8 mouse cellular contexts compared by ENCODE assay signal in the genomic region with DNA sequence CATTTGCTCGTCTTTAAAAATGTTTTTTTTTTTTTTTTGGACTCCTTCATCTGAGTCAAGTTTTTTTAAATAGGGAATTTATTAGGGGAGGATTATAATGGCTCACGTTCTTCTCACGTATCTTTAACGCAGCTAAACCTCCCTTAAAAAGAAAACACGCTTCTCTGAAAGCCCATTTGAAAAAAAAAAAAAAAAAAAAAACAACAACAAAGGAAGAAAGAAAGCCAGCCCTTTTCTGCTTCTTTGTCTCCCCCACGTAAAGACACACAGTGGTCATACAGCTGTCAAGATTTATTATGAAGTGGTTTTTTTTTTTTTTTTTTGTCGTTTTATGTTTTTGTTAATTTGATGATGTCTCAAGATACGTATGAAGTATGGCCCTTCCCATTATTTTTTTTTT. TPM values are rescaled to one million over a fixed set of nuclear protein-coding genes. Genes with fewer than 3 reads are reported as not detected.
A peak's percentile ranks its signal among the peaks of the same experiment; 100 is the strongest.
DNase-seq lines count a peak whose midpoint lies in the region; ATAC-seq and TF ChIP-seq lines count a peak whose summit lies in the region.

No protein-coding gene starts in this region.

- H3K27ac ChIP-seq in kidney, postnatal 0 days, result peak overlapping the region; percentile 78
- no peak overlapping the region for H3K27ac ChIP-seq in embryonic facial prominence, embryonic 11.5 days (replicated peaks; ENCODE audit: low read depth, low read length)
- H3K27ac ChIP-seq in hindbrain, postnatal 0 days, result peak overlapping the region; percentile 81; the same call in 1 of the 2 replicates
- peak overlapping the region; percentile 76 for H3K27ac ChIP-seq in midbrain, postnatal 0 days (ENCODE audit: low read depth, low read length)

- no peak for TF ChIP-seq CTCF in kidney, postnatal 0 days (IDR thresholded peaks at IDR 0.05; ENCODE audit: low read depth)
- no peak for TF ChIP-seq CTCF in hindbrain, postnatal 0 days (IDR thresholded peaks at IDR 0.05; ENCODE audit: low read depth)
- no peak for TF ChIP-seq CTCF in midbrain, postnatal 0 days (IDR thresholded peaks at IDR 0.05)

- DNase-seq in kidney, postnatal 0 days (ENCODE audit: low spot score), result no peak
- DNase-seq in kidney, postnatal 10 days, result no peak
- no peak for DNase-seq in embryonic facial prominence, embryonic 11.5 days (ENCODE audit: low spot score)
- no peak for DNase-seq in hindbrain, postnatal 0 days (ENCODE audit: low spot score)
- DNase-seq in midbrain, postnatal 0 days (ENCODE audit: low spot score), result peak; percentile 14
- DNase-seq in embryo, embryonic 9.5 days (ENCODE audit: extremely low spot score), result no peak
- no peak for DNase-seq in left cerebral cortex, adult 18-20 months (ENCODE audit: low spot score in 2 of 2)

- peak overlapping the region; percentile 91 for H3K4me3 ChIP-seq in kidney, postnatal 0 days (replicated peaks; ENCODE audit: low read depth, low read length)
- peak overlapping the region; percentile 95 for H3K4me3 ChIP-seq in embryonic facial prominence, embryonic 11.5 days (ENCODE audit: low read depth, low read length)
- H3K4me3 ChIP-seq in hindbrain, postnatal 0 days (ENCODE audit: low read length), result peak overlapping the region; percentile 80
- peak overlapping the region; percentile 92 for H3K4me3 ChIP-seq in midbrain, postnatal 0 days (ENCODE audit: low read depth, low read length)

- H3K36me3 ChIP-seq in kidney, postnatal 0 days (ENCODE audit: insufficient read depth, low read length), result no peaks in the 10 kb centered on the region
- H3K36me3 ChIP-seq in embryonic facial prominence, embryonic 11.5 days (replicated peaks; ENCODE audit: control insufficient read depth, insufficient read depth, low read depth, low read length), result no peaks in the 10 kb centered on the region
- H3K36me3 ChIP-seq in hindbrain, postnatal 0 days (ENCODE audit: insufficient read depth, low read length), result no peaks in the 10 kb centered on the region
- no peaks in the 10 kb centered on the region for H3K36me3 ChIP-seq in midbrain, postnatal 0 days (ENCODE audit: insufficient read depth, low read length)

- H3K4me1 ChIP-seq in kidney, postnatal 0 days (replicated peaks; ENCODE audit: insufficient read depth, low read length), result no peaks in the 10 kb centered on the region
- H3K4me1 ChIP-seq in embryonic facial prominence, embryonic 11.5 days (ENCODE audit: control insufficient read depth, insufficient read depth, low read length), result no peaks in the 10 kb centered on the region
- H3K4me1 ChIP-seq in hindbrain, postnatal 0 days (ENCODE audit: insufficient read depth, low read length), result peaks cover 6% of the 10 kb centered on the region; the same call in 1 of the 2 replicates
- 0 out of 2 replicates have a peak, but pooled peaks cover 9% of the 10 kb centered on the region for H3K4me1 ChIP-seq in midbrain, postnatal 0 days (ENCODE audit: insufficient read depth, low read length)

- H3K4me2 ChIP-seq in kidney, postnatal 0 days (ENCODE audit: low read length), result peak overlapping the region; percentile 72
- H3K4me2 ChIP-seq in embryonic facial prominence, embryonic 11.5 days (ENCODE audit: low read depth, low read length), result peak overlapping the region; percentile 64
- H3K4me2 ChIP-seq in hindbrain, postnatal 0 days (ENCODE audit: low read depth, low read length), result peak overlapping the region; percentile 59
- H3K4me2 ChIP-seq in midbrain, postnatal 0 days (ENCODE audit: low read depth, low read length, poor library complexity, severe bottlenecking), result peak overlapping the region; percentile 61

- H3K27me3 ChIP-seq in kidney, postnatal 0 days (ENCODE audit: insufficient read depth, low read length), result no peaks in the 10 kb centered on the region
- no peaks in the 10 kb centered on the region for H3K27me3 ChIP-seq in embryonic facial prominence, embryonic 11.5 days (ENCODE audit: control insufficient read depth, insufficient read depth, low read length)
- H3K27me3 ChIP-seq in hindbrain, postnatal 0 days (ENCODE audit: insufficient read depth, low read length), result no peaks in the 10 kb centered on the region
- no peaks in the 10 kb centered on the region for H3K27me3 ChIP-seq in midbrain, postnatal 0 days (ENCODE audit: insufficient read depth, low read length)

- no peak for ATAC-seq in kidney, postnatal 0 days (replicated peaks; ENCODE audit: low FRiP score, low read depth)
- no peak for ATAC-seq in embryonic facial prominence, embryonic 11.5 days (replicated peaks; ENCODE audit: insufficient number of reproducible peaks, low FRiP score, low TSS enrichment, low read depth)
- no peak for ATAC-seq in hindbrain, postnatal 0 days
- no peak for ATAC-seq in midbrain, postnatal 0 days (ENCODE audit: low FRiP score)
- no peak for ATAC-seq in CD4-positive, CD25-positive, alpha-beta regulatory T cell, adult 4 months

- WGBS in kidney, postnatal 0 days, result 6% methylated on average over 8 of the region's 8 CpGs
- WGBS in embryonic facial prominence, embryonic 11.5 days, result 9% methylated on average over 8 of the region's 8 CpGs
- WGBS in hindbrain, postnatal 0 days, result 6% methylated on average over 8 of the region's 8 CpGs
- 8% methylated on average over 8 of the region's 8 CpGs for WGBS in midbrain, postnatal 0 days

- no peaks in the 10 kb centered on the region for H3K9me3 ChIP-seq in kidney, postnatal 0 days (replicated peaks; ENCODE audit: low read length)
- no peaks in the 10 kb centered on the region for H3K9me3 ChIP-seq in embryonic facial prominence, embryonic 11.5 days (replicated peaks; ENCODE audit: control insufficient read depth, low read length)
- H3K9me3 ChIP-seq in hindbrain, postnatal 0 days (ENCODE audit: low read length), result no peaks in the 10 kb centered on the region
- no peaks in the 10 kb centered on the region for H3K9me3 ChIP-seq in midbrain, postnatal 0 days (ENCODE audit: low read length)

- H3K9ac ChIP-seq in kidney, postnatal 0 days (ENCODE audit: low read depth, low read length), result peak overlapping the region; percentile 89
- peak overlapping the region; percentile 79 for H3K9ac ChIP-seq in embryonic facial prominence, embryonic 11.5 days (replicated peaks; ENCODE audit: low read length)
- H3K9ac ChIP-seq in hindbrain, postnatal 0 days (replicated peaks; ENCODE audit: low read length), result peak overlapping the region; percentile 69
- peak overlapping the region; percentile 89 for H3K9ac ChIP-seq in midbrain, postnatal 0 days (replicated peaks; ENCODE audit: low read length, poor library complexity, severe bottlenecking)

RNA-seq across cellular contexts. Expression of a gene that starts 0.7 kb away (rescaled TPM):
- 36.3 and 37.2 TPM in 2 replicates for polyA plus RNA-seq in kidney, postnatal 0 days (2015; fragmentation: Nextera tagmentation; extraction: Ambion mirVana)
- 22.0 and 22.2 TPM in 2 replicates for polyA plus RNA-seq in embryonic facial prominence, embryonic 11.5 days (2014; fragmentation: Nextera tagmentation; extraction: Ambion mirVana)
- 116 and 118 TPM in 2 replicates for total RNA-seq in hindbrain, postnatal 0 days (2014; rRNA removed)
- 38.8 and 40.0 TPM in 2 replicates for polyA plus RNA-seq in hindbrain, postnatal 0 days (2015; fragmentation: Nextera tagmentation; extraction: Ambion mirVana)
- 90.9 and 120 TPM in 2 replicates for total RNA-seq in midbrain, postnatal 0 days (2014; rRNA removed)
- 34.2 and 38.2 TPM in 2 replicates for polyA plus RNA-seq in midbrain, postnatal 0 days (2015; fragmentation: Nextera tagmentation; extraction: Ambion mirVana)
- polyA plus RNA-seq in CD4-positive, CD25-positive, alpha-beta regulatory T cell, adult 4 months (2017; shearing (Covaris generic)), result under 1 TPM; 0.40 to 0.86 TPM
- 10 to 100 TPM; 45.1 to 46.2 TPM for total RNA-seq in left cerebral cortex, adult 18-20 months (2021)

Comparison
In these comparisons a context has a peak if more than half of its experiments do, and no peak if none do; other contexts are left out.
1. RNA of a gene that starts 0.7 kb away (polyA plus RNA-seq): 38.8 to 40.0 TPM in hindbrain, postnatal 0 days, 34.2 to 38.2 TPM in midbrain, postnatal 0 days, 36.3 to 37.2 TPM in kidney, postnatal 0 days and 22.0 to 22.2 TPM in embryonic facial prominence, embryonic 11.5 days; 0.40 to 0.86 TPM in CD4-positive, CD25-positive, alpha-beta regulatory T cell, adult 4 months; every median in the first group is over 10 times any median in the second.
2. Peak in every context shown above with its lines, with median percentiles within 50 percentile points of each other: H3K4me2 ChIP-seq, H3K4me3 ChIP-seq and H3K9ac ChIP-seq.